Mouse (Mus musculus): ENCODE measurements around the gene Clec18a. TPM values are rescaled to one million over a fixed set of nuclear protein-coding genes. Genes with fewer than 3 reads are reported as not detected.
"Not testable (repeated sequence)": the region's sequence is repeated elsewhere in the genome, so short reads cannot be mapped to it uniquely, and the experiment has no call there.

The Clec18a gene
- 0.32 and 0.71 TPM in 2 replicates for polyA plus RNA-seq (2012; rRNA removed)

GRCm38 (mm10) chr8:111092326-111092725 is at the start of gene Clec18a:
Gene Clec18a (minus strand): TSS chr8:111092426.
- DNase-seq (ENCODE audit: low read depth) = not testable (repeated sequence)

GRCm38 (mm10) chr8:111130756-111131155 is 38.5 kb upstream of the Clec18a start:
- TF ChIP-seq POLR2A (IDR thresholded peaks at IDR 0.05; ENCODE audit: borderline replicate concordance, extremely low read depth, insufficient read depth, insufficient read length, poor library complexity, severe bottlenecking) (no peak), CTCF (IDR thresholded peaks at IDR 0.05; ENCODE audit: borderline replicate concordance, extremely low read depth, insufficient read depth, insufficient read length) (no peak)
- no peak for DNase-seq (ENCODE audit: low read depth)

DNA sequence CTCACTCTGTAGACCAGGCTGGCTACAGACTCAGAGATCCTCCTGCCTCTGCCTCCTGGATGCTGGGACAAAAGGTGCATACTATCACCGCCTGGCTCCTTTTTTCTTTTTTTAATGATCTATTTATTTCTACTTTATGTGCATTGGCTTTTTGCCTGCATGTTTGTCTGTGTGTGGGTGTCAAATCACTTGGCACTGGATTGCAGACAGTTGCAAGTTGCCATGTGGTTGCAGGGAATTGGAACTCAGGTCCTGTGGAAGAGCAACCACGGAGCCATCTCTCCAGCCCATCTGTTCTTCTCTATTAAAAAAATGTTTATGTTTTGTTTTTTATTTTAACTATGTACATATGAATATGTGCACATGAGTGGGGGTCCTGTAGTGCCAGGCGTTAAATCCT is 27.3 kb upstream of the Clec18a start:
- peak; percentile 71 for DNase-seq (ENCODE audit: low read depth)
- TF ChIP-seq CTCF (IDR thresholded peaks at IDR 0.05; ENCODE audit: borderline replicate concordance, extremely low read depth, insufficient read depth, insufficient read length) = no peak
- TF ChIP-seq POLR2A (IDR thresholded peaks at IDR 0.05; ENCODE audit: borderline replicate concordance, extremely low read depth, insufficient read depth, insufficient read length, poor library complexity, severe bottlenecking) = no peak

GRCm38 (mm10) chr8:111114891-111115290 is 22.7 kb upstream of the Clec18a start:
- TF ChIP-seq POLR2A (IDR thresholded peaks at IDR 0.05; ENCODE audit: borderline replicate concordance, extremely low read depth, insufficient read depth, insufficient read length, poor library complexity, severe bottlenecking) (no peak), CTCF (IDR thresholded peaks at IDR 0.05; ENCODE audit: borderline replicate concordance, extremely low read depth, insufficient read depth, insufficient read length) (no peak)
- no peak for DNase-seq (ENCODE audit: low read depth)

- DNase-seq (ENCODE audit: low read depth) = not testable (repeated sequence)
These were observed 2.6 kb upstream of the Clec18a start for GRCm38 (mm10) chr8:111094719-111095302.

DNA sequence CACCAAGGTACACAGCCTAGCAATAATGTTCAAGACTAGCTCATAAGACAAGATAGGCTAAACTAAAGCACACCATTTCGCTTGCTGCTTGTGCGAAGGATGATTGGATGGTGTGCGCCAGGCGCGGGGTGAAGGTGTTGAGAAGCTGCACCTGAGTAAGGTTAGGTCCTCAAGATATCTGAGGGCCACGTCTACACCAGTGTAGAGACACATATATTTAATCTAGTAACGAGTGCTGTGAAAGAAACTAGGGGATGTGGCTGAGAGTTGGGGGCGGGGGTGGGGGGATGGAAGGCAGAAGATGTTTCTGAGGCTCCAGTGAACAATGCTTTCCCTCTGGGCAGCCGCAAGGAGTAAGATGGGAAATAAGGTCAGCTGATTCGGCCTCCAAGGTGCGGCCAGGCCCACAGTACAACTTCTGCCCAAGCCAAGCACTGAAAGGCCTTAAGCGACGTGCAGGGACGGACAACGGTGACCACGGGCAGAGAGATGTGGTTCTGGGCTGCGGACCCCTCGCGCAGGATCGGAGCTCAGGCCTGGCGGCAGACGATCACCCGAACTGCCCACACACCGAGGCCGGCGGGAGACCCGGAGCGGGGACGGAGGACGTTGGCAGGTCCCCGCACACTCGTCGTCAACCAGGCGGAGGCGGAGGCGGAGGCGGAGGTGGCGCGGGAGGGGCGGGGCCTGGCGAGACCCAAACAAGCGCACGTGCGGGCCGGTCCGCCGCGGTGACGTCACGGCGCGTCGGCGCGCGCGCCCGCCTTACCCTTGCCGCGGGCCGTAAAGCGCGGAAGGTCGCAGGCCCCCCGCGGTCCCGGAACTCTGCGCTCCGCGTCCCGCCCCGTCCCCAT is 1.9 kb upstream of the Clec18a start, which contains the start of gene Pdpr:
Pdpr (plus strand) TSS at position 766 of the 854 bp plus-strand sequence.
- DNase-seq (ENCODE audit: low read depth) = peak; percentile 95
- TF ChIP-seq CTCF (IDR thresholded peaks at IDR 0.05; ENCODE audit: borderline replicate concordance, extremely low read depth, insufficient read depth, insufficient read length) (no peak), POLR2A (IDR thresholded peaks at IDR 0.05; ENCODE audit: borderline replicate concordance, extremely low read depth, insufficient read depth, insufficient read length, poor library complexity, severe bottlenecking) (0 out of 2 replicates have a peak, but pooled peaks have one; percentile 16)

DNA sequence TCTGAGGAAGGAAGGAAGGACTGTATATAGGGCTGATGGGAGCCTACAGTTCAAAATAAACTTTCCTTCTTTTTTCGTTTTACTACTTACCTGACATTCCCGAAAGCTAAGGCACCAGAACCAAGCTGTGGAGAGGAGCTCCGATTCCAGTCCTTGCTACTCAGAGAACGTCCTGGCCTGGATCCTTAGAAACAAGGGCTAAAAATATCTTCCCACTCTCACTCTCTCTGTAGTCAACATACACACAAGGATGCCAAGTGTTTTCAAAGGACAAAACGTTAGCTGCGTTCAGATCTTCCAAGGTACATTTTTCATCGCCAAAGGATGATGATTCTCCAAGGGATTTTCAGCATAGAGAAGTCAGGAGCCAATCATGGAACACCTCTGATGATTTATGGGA is 520 bp downstream of the Clec18a start:
- no peak for TF ChIP-seq CTCF (IDR thresholded peaks at IDR 0.05; ENCODE audit: borderline replicate concordance, extremely low read depth, insufficient read depth, insufficient read length)
- no peak for TF ChIP-seq POLR2A (IDR thresholded peaks at IDR 0.05; ENCODE audit: borderline replicate concordance, extremely low read depth, insufficient read depth, insufficient read length, poor library complexity, severe bottlenecking)
- no peak for DNase-seq (ENCODE audit: low read depth)

- peak; percentile 89 for DNase-seq (ENCODE audit: low read depth)
- TF ChIP-seq POLR2A (IDR thresholded peaks at IDR 0.05; ENCODE audit: borderline replicate concordance, extremely low read depth, insufficient read depth, insufficient read length, poor library complexity, severe bottlenecking) (no peak), CTCF (IDR thresholded peaks at IDR 0.05; ENCODE audit: borderline replicate concordance, extremely low read depth, insufficient read depth, insufficient read length) (peak; percentile 87; the same call in 1 of the 2 replicates)
These were observed 2.1 kb downstream of the Clec18a start for GRCm38 (mm10) chr8:111090126-111090525.

- DNase-seq (ENCODE audit: low read depth) = not testable (repeated sequence)
These were observed 8.3 kb downstream of the Clec18a start for GRCm38 (mm10) chr8:111083936-111084335.

DNA sequence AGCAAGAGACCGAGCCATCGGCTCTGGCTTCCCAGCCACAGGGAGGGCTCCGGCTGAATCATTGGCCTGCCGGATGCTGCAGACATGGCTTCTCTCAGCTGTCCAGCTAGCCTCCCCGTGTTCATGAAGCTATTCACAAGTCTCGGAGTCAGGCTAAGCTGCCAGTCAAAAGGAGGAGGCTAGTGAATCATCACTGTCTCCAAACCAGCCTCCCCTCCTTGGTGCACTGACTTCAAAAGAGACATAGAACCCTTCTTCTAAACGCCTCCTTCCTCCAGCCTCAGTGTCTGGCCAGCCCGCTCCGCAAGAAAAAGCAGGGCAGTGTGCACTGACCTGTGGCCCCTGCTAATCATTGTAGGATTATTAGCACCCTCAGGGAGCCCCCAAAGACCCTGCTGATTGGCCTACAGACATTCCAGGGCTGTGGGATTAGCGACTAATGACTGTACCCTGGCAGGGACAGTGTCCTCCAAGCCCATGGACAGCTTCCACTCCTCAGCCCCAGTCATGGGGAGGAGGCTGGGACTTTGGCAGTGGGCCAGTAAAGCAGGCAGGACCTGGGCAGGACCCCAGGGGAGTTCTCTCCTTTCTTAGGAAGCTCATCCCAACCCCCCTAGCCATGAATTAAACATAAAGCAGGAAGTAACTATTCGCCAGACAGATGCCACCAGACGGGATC is 10.5 kb downstream of the Clec18a start:
- peak; percentile 38 for DNase-seq (ENCODE audit: low read depth)
- TF ChIP-seq POLR2A (IDR thresholded peaks at IDR 0.05; ENCODE audit: borderline replicate concordance, extremely low read depth, insufficient read depth, insufficient read length, poor library complexity, severe bottlenecking) (no peak), CTCF (IDR thresholded peaks at IDR 0.05; ENCODE audit: borderline replicate concordance, extremely low read depth, insufficient read depth, insufficient read length) (no peak)

DNA sequence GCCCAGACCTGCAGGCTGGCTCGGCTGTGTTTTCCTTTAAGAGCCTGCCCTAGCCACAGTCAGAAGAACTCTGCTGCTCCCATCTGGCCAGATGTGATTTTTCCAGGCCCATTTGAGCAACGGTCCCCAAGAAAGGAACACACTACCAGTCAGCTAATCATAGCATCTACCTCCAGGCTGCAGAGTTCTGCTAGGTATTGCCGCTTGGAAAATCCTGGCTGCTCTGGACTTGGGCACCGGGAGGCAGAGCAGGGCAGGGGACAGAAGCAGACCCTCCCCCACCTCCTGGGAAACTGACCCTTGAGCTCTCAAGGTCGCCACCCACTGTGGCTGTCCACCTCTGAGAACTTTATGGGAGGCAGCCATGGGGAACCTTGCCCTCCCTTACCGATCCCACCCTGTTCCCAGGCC is 12.4 kb downstream of the Clec18a start:
- peak; percentile 28; the same call in 1 of the 2 replicates for TF ChIP-seq CTCF (IDR thresholded peaks at IDR 0.05; ENCODE audit: borderline replicate concordance, extremely low read depth, insufficient read depth, insufficient read length)
- no peak for TF ChIP-seq POLR2A (IDR thresholded peaks at IDR 0.05; ENCODE audit: borderline replicate concordance, extremely low read depth, insufficient read depth, insufficient read length, poor library complexity, severe bottlenecking)
- peak; percentile 13 for DNase-seq (ENCODE audit: low read depth)

DNA sequence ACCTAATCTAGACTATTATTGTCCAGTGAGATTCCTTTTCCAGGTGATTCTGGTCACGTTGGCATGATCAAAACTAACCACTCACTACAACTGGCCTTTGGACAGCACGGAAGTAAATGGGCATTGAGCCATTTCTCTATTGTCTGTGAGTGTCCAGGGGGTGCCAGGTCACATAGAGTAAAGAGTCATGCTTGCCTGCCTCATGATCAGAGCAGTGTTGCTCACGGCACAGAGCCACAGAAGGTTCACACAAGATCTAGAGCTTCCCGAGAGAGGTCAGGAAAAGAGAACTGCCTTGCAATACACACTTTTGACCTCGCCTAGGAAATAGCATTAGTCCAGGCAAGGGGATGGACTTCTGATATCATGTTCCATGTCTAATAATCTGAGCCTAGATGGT is 12.8 kb downstream of the Clec18a start:
- no peak for DNase-seq (ENCODE audit: low read depth)
- TF ChIP-seq POLR2A (IDR thresholded peaks at IDR 0.05; ENCODE audit: borderline replicate concordance, extremely low read depth, insufficient read depth, insufficient read length, poor library complexity, severe bottlenecking) (no peak), CTCF (IDR thresholded peaks at IDR 0.05; ENCODE audit: borderline replicate concordance, extremely low read depth, insufficient read depth, insufficient read length) (no peak)
